Mouse (Mus musculus): ENCODE data around the gene Map3k10. TPM values are rescaled to one million over a fixed set of nuclear protein-coding genes. Genes with fewer than 3 reads are reported as not detected.

Gene Map3k10
- total and polyA plus RNA-seq, 3 experiments = 7.8 to 16.7 (median 8.2) TPM

DNA sequence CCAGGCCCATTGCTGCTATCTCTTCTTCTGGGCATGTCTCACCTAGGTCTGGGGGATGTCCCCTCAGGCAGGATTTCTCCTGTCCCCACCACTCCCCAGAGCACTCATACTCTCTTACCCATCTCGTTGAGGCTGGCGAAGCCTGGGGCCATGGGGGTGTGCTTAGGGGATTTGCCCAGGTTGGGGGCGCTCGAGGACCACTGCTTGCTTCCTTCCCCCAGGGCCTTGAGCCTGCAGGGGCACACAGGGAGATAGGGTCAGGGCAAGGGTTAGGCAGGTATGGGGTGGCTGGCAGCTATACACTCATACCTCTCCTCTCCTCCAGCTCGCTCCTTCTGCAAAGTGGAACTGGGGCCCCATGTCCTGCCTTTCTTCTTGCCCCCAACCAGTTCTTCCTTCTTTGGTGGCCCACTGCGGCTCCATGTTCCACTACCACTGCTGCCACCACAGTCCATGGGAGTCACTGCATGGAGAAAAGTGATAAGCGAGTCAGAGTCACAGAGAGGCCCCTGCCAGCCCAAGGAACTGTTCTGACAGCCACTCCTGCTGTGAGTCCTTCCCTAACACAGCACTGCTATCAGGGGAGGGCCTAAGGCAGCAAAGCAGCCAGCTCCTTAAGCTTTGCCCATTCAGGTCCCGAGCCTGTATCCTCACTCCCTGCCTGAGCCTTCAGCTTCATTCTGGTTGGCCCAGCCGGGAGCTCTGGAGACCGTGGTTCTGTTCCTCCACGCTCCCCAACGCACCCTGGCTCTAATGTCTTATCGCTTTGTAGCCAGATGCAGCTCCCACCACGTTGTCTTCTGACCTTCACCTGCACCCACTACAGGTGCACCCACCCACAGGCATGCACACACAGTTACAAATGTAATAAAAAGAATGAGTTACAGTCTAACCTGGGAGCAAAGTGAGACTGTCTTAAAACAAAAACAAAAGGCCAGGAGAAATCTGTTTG lies 15.4 kb downstream of the Map3k10 start:
- Histone ChIP-seq H3K79me2 (replicated peaks; ENCODE audit: control insufficient read depth, extremely low read depth, insufficient read depth, poor library complexity, severe bottlenecking) (no peaks in the 10 kb centered on the region), H3K36me3 (replicated peaks in 1 of 2; ENCODE audit: control insufficient read depth in 1 of 2, insufficient read depth in 1 of 2, low read length in 1 of 2) (peaks cover 5 to 43% of the 10 kb centered on the region in 2 experiments), H3K9ac (ENCODE audit: insufficient read depth, low read depth) (no peak overlapping the region), H3K27ac (ENCODE audit: insufficient read depth, low read depth) (no peak overlapping the region), H3K4me1 (ENCODE audit: control insufficient read depth in 1 of 2, insufficient read depth in 2 of 2) (peaks cover 0 to under 1% of the 10 kb centered on the region in 2 experiments; a peak in 1 of 4 replicates), H3K9me3 (replicated peaks; ENCODE audit: low read length) (no peaks in the 10 kb centered on the region), H3K27me3 (replicated peaks) (peaks cover 4% of the 10 kb centered on the region), H3K4me3 (replicated peaks in 1 of 3; ENCODE audit: low read depth in 2 of 3, low read length in 2 of 3, poor library complexity in 1 of 3) (no peak overlapping the region), H3K4me2 (ENCODE audit: insufficient read depth, low read depth, poor library complexity, severe bottlenecking) (no peak overlapping the region)
- dilution Hi-C loops (cut with MboI; ENCODE audit: extremely low pct_ligation_motif_present, extremely low pct_unique_long_range_greater_than_20kb, low sequenced_read_pairs) (no loop called here), in situ Hi-C loops (cut with MboI; ENCODE audit: low pct_ligation_motif_present, low pct_unique_long_range_greater_than_20kb, low sequenced_read_pairs) (no loop called here)
- DNase-seq (ENCODE audit: extremely low read depth) = no peak
- TF ChIP-seq ZKSCAN1 (IDR thresholded peaks at IDR 0.05; ENCODE audit: borderline replicate concordance, low read depth, low read length) = no peak
- no peak for TF ChIP-seq EP300 (IDR thresholded peaks at IDR 0.05; ENCODE audit: low read length)
- no peak for TF ChIP-seq TCF12 (IDR thresholded peaks at IDR 0.05; ENCODE audit: low read depth, low read length)
- TF ChIP-seq MEF2A (IDR thresholded peaks at IDR 0.05; ENCODE audit: borderline replicate concordance, low read depth, low read length) = no peak
- no peak for TF ChIP-seq RAD21 (IDR thresholded peaks at IDR 0.05; ENCODE audit: low read depth, low read length)
- no peak for TF ChIP-seq UBTF (IDR thresholded peaks at IDR 0.05; ENCODE audit: low read depth, low read length)
- no peak for TF ChIP-seq ZC3H11A (IDR thresholded peaks at IDR 0.05; ENCODE audit: low read depth, low read length)
- TF ChIP-seq ELF1 (IDR thresholded peaks at IDR 0.05; ENCODE audit: low read depth, low read length) = no peak
- no peak for TF ChIP-seq JUND (conservative IDR thresholded peaks at IDR 0.05; ENCODE audit: low read depth, low read length)
- no peak for TF ChIP-seq USF1 (IDR thresholded peaks at IDR 0.05; ENCODE audit: low read depth, low read length)
- no peak for TF ChIP-seq PAX5 (IDR thresholded peaks at IDR 0.05; ENCODE audit: low read length)
- no peak for TF ChIP-seq NRF1 (IDR thresholded peaks at IDR 0.05; ENCODE audit: low read depth, low read length)
- no peak for TF ChIP-seq ZMIZ1 (IDR thresholded peaks at IDR 0.05; ENCODE audit: low read depth, low read length)
- no peak for TF ChIP-seq CTCF (conservative IDR thresholded peaks at IDR 0.05 in 1 of 2, IDR thresholded peaks at IDR 0.05 in 1 of 2; ENCODE audit: low read depth in 2 of 2, low read length in 2 of 2)
- no peak for TF ChIP-seq HCFC1 (IDR thresholded peaks at IDR 0.05; ENCODE audit: low read depth, low read length)
- no peak for TF ChIP-seq CHD1 (IDR thresholded peaks at IDR 0.05; ENCODE audit: low read depth, low read length)
- no peak for TF ChIP-seq BHLHE40 (IDR thresholded peaks at IDR 0.05; ENCODE audit: low read depth, low read length)

- no peak overlapping the region for H3K27ac ChIP-seq (ENCODE audit: insufficient read depth, low read depth)
- no peak for DNase-seq (ENCODE audit: extremely low read depth)
- no peak overlapping the region for H3K9ac ChIP-seq (ENCODE audit: insufficient read depth, low read depth)
- no peaks in the 10 kb centered on the region for H3K9me3 ChIP-seq (replicated peaks; ENCODE audit: low read length)
- H3K36me3 ChIP-seq (replicated peaks in 1 of 2; ENCODE audit: control insufficient read depth in 1 of 2, insufficient read depth in 1 of 2, low read length in 1 of 2) = peaks cover 5 to 39% of the 10 kb centered on the region in 2 experiments
- H3K4me1 ChIP-seq (ENCODE audit: control insufficient read depth in 1 of 2, insufficient read depth in 2 of 2) = peaks cover 0 to 2% of the 10 kb centered on the region in 2 experiments; a peak in 1 of 4 replicates
- no peaks in the 10 kb centered on the region for H3K79me2 ChIP-seq (replicated peaks; ENCODE audit: control insufficient read depth, extremely low read depth, insufficient read depth, poor library complexity, severe bottlenecking)
- in situ Hi-C loops (cut with MboI; ENCODE audit: low pct_ligation_motif_present, low pct_unique_long_range_greater_than_20kb, low sequenced_read_pairs) (no loop called here), dilution Hi-C loops (cut with MboI; ENCODE audit: extremely low pct_ligation_motif_present, extremely low pct_unique_long_range_greater_than_20kb, low sequenced_read_pairs) (no loop called here)
- no peak overlapping the region for H3K4me3 ChIP-seq (replicated peaks in 1 of 3; ENCODE audit: low read depth in 2 of 3, low read length in 2 of 3, poor library complexity in 1 of 3)
- H3K27me3 ChIP-seq (replicated peaks) = peaks cover 14% of the 10 kb centered on the region
- TF ChIP-seq ELF1 (IDR thresholded peaks at IDR 0.05; ENCODE audit: low read depth, low read length) (no peak), IRF4 (IDR thresholded peaks at IDR 0.05; ENCODE audit: low read depth, low read length) (no peak), ZMIZ1 (IDR thresholded peaks at IDR 0.05; ENCODE audit: low read depth, low read length) (no peak), MAZ (IDR thresholded peaks at IDR 0.05; ENCODE audit: low read depth, low read length) (no peak), USF2 (conservative IDR thresholded peaks at IDR 0.05; ENCODE audit: low read depth, low read length) (no peak)
- no peak overlapping the region for H3K4me2 ChIP-seq (ENCODE audit: insufficient read depth, low read depth, poor library complexity, severe bottlenecking)
These were observed 16.5 kb downstream of the Map3k10 start for GRCm38 (mm10) chr7:27657824-27658395.
